Mouse (Mus musculus) embryonic facial prominence, embryonic 14.5 days (tissue): ENCODE data around the gene Tjap1. TPM values are rescaled to one million over a fixed set of nuclear protein-coding genes. Genes with fewer than 3 reads are reported as not detected.

Experiments used
- ATAC-seq: fragments of 200-750 bp; cut with Nextera tagmentation; 2 replicates; pipeline ENCODE4 v1.8.0; 2017; ENCODE audit warnings: low read depth, moderate number of reproducible peaks, moderate TSS enrichment
- DNase-seq: peaks from one replicate; pipeline ENCODE4 v3.0.0-alpha.2; 2015; ENCODE audit warnings: low spot score
- H3K27ac ChIP-seq: fragments of 300-500 bp; sonication (generic); replicated peaks from 2 replicates; pipeline ENCODE4 v1.5.1; 2014; ENCODE audit warnings: low read depth, mild to moderate bottlenecking, low read length, moderate library complexity
- H3K27me3 ChIP-seq: fragments of 300-500 bp; sonication (generic); replicated peaks from 2 replicates; pipeline ENCODE4 v1.6.1; 2014; ENCODE audit warnings: low read length; ENCODE audit not compliant: control insufficient read depth, insufficient read depth
- H3K36me3 ChIP-seq: fragments of 300-500 bp; sonication (generic); 2 replicates; pipeline ENCODE4 v1.6.1; 2014; ENCODE audit warnings: low read length, mixed read lengths; ENCODE audit not compliant: control insufficient read depth, insufficient read depth
- H3K4me1 ChIP-seq: fragments of 300-500 bp; sonication (generic); 2 replicates; pipeline ENCODE4 v1.6.1; 2014; ENCODE audit warnings: antibody characterized with exemption, low read length; ENCODE audit not compliant: control insufficient read depth, insufficient read depth
- H3K4me2 ChIP-seq: fragments of 300-500 bp; sonication (generic); 2 replicates; pipeline ENCODE4 v1.6.1; 2014; ENCODE audit warnings: low read depth, mild to moderate bottlenecking, low read length, moderate library complexity, mixed read lengths
- H3K4me3 ChIP-seq: fragments of 300-500 bp; sonication (generic); 2 replicates; pipeline ENCODE4 v1.5.1; 2014; ENCODE audit warnings: low read depth, mild to moderate bottlenecking, low read length
- H3K9ac ChIP-seq: fragments of 300-500 bp; sonication (generic); 2 replicates; pipeline ENCODE4 v1.6.1; 2014; ENCODE audit warnings: low read depth, mild to moderate bottlenecking, low read length, moderate library complexity, mixed read lengths
- H3K9me3 ChIP-seq: fragments of 300-500 bp; sonication (generic); 2 replicates; pipeline ENCODE4 v1.6.1; 2016; ENCODE audit warnings: low read length; ENCODE audit not compliant: control insufficient read depth
- WGBS: fragments of 180-500 bp; shearing (Covaris S2); extraction: QIAGEN DNeasy Blood & Tissue Kit; methylation state at CpG from one replicate; pipeline ENCODE4 v1.1.7; 2014; 5-methylcytosine and 5-hydroxymethylcytosine counted together
- polyA plus RNA-seq: library from polyadenylated mRNA; unstranded; fragments of >200 nt; fragmentation: Nextera tagmentation; extraction: Ambion mirVana; gene quantifications from 2 replicates; pipeline ENCODE4 v1.2.1, GENCODE M21; 2014

Tjap1 gene
- polyA plus RNA-seq, 1 experiment from 2014 or later = 57.3 TPM

DNA sequence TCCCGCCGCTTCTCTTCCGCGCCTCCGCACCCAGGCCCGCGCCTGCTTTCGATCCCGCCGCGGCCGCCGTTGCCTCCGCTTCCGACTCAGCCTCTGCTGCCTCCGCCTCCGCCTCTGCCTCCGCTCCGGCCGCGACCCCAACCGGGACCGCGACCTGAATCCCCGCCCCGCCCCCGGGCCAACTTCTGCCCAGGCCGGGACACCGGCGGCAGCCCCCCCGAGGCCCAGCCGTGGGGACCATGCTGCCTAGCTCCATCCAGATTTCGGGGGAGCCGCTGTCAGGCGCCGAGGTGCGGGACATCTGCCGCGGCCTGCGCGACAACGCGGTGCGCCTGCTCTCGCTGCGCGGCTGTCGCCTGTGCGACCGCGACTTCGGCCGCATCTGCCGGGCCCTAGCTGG lies 28.7 kb downstream of the Tjap1 start:
- ATAC-seq = peak; percentile 27
- H3K4me2 ChIP-seq = peak overlapping the region; percentile 100
- H3K9ac ChIP-seq = peak overlapping the region; percentile 67
- peak overlapping the region; percentile 71 for H3K4me3 ChIP-seq
- no peak overlapping the region for H3K27ac ChIP-seq
- WGBS = under 1% methylated on average over 16 of the region's 54 CpGs
- DNase-seq = no peak
- H3K36me3 ChIP-seq = peaks cover 65% of the 10 kb centered on the region
- peaks cover 3% of the 10 kb centered on the region for H3K4me1 ChIP-seq
- H3K9me3 ChIP-seq = no peaks in the 10 kb centered on the region
- H3K27me3 ChIP-seq = peaks cover 16% of the 10 kb centered on the region

DNA sequence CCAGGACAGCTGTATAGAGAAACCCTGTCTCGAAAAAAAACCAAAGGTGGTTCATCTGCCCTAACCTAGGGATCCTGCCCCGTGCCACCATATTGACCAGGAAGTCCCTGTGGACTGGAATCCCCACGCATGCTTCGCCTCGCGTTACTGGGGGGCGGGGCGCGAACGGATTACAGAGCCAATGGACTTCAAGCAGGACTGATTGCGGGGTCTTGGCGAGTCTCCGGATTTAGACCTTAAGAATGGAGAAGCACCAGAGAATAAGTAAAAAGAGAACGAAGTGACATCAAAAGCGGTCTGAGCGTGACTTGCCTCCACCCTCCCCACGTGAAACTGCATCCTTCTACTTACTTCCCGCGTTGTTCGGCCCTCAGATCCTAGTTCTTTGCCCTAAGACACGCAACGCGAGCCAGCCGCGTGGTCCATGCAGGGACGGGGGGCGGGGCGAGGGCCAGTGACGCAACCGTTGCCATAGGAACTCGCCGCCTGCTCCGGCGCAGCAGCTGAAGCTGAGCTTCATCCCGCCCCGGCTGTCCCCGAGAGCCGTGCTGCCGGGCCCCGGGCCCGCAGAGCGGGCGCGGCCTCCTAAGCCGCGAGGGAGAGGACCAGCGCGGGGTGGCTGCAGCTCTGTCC lies 29.3 kb downstream of the Tjap1 start, which contains the start of gene Lrrc73:
TSS of gene Lrrc73 (plus strand) at position 80 of the 633 bp plus-strand sequence.
- Histone ChIP-seq H3K9ac (peak within 1 kb of the TSS; percentile 67), H3K4me3 (peak within 1 kb of the TSS; percentile 71), H3K36me3 (peaks cover 61% of the 10 kb centered on the region), H3K4me1 (peaks cover 9% of the 10 kb centered on the region), H3K4me2 (peak within 1 kb of the TSS; percentile 100), H3K27me3 (peaks cover 16% of the 10 kb centered on the region), H3K27ac (no peak within 1 kb of the TSS), H3K9me3 (no peaks in the 10 kb centered on the region)
- DNase-seq (peak; percentile 94), ATAC-seq (peak; percentile 87)
- 3% methylated on average over 31 of the region's 48 CpGs for WGBS

GRCm38 (mm10) chr17:46252571-46253451 lies 30.0 kb downstream of the Tjap1 start:
- no peak overlapping the region for H3K27ac ChIP-seq
- peak overlapping the region; percentile 67 for H3K9ac ChIP-seq
- peak overlapping the region; percentile 100 for H3K4me2 ChIP-seq
- 59% methylated on average over 14 of the region's 14 CpGs for WGBS
- H3K4me1 ChIP-seq = peaks cover 9% of the 10 kb centered on the region
- H3K36me3 ChIP-seq = peaks cover 54% of the 10 kb centered on the region
- peak overlapping the region; percentile 71 for H3K4me3 ChIP-seq
- no peaks in the 10 kb centered on the region for H3K9me3 ChIP-seq
- peaks cover 16% of the 10 kb centered on the region for H3K27me3 ChIP-seq
- no peak for ATAC-seq
- peak; percentile 44 for DNase-seq

- no peak overlapping the region for H3K9ac ChIP-seq
- no peak for ATAC-seq
- H3K27me3 ChIP-seq = peaks cover 16% of the 10 kb centered on the region
- peaks cover 16% of the 10 kb centered on the region for H3K4me1 ChIP-seq
- no peak overlapping the region for H3K27ac ChIP-seq
- H3K4me2 ChIP-seq = no peak overlapping the region
- WGBS = 75% methylated on average over 7 of the region's 7 CpGs
- H3K36me3 ChIP-seq = peaks cover 43% of the 10 kb centered on the region
- no peak overlapping the region for H3K4me3 ChIP-seq
- no peak for DNase-seq
- H3K9me3 ChIP-seq = no peaks in the 10 kb centered on the region
Measured at GRCm38 (mm10) chr17:46251174-46251573, 31.7 kb downstream of the Tjap1 start.

DNA sequence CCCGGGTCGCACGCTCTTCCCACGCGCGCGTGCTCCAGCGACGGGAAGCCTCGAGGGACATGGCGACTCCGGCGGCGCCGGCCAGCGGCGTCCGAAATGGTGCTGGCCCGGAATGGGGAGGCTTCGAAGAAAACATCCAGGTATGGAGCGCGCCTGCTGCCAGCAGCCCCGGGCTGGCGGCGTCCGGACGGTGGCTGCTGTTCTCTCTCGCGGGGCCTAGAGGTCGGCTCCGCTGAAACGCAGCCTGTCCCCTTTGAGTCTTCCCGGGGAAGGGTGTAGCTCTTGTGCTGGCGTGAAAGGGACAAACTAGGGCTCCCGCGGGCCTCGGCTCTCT lies 34.7 kb downstream of the Tjap1 start:
- under 1% methylated on average over 32 of the region's 37 CpGs for WGBS
- peak overlapping the region; percentile 85 for H3K27ac ChIP-seq
- H3K9me3 ChIP-seq = no peaks in the 10 kb centered on the region
- peak overlapping the region; percentile 96 for H3K9ac ChIP-seq
- H3K27me3 ChIP-seq = no peaks in the 10 kb centered on the region
- DNase-seq (no peak), ATAC-seq (peak; percentile 31)
- peak overlapping the region; percentile 89 for H3K4me2 ChIP-seq
- H3K4me3 ChIP-seq = peak overlapping the region; percentile 98
- peaks cover 73% of the 10 kb centered on the region for H3K36me3 ChIP-seq
- H3K4me1 ChIP-seq = peaks cover 16% of the 10 kb centered on the region

DNA sequence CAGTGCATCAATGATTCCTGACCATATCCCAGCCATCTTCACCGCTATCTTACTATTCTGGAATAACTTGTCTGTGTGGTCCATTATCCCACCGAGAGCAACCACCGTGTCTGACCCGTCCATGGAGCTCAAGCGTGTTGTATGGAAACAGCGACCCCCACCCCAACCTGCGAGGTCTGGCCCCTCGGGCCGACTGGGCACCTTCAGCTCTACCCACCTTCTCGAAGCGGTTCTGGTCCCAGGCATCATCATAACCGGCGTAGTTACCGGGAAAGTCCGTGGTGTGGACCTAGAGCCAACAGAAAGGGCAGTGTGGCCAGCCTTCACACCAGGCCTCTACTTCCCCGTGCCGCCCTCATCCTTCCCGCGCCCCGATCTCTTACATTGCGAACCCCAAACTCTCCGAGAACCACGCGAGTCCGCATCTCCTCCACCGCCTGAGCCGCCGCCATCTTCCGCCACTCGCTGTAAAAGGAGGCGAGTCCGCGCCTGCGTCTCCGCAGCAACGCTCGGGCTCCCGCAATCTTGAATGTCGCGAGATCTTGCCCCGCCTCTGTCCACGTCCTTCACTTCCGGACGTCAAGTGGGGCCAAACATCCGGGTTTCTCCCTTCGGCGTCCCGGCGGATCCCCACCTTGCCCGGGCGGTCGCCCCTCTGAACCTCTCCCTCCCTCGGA lies 35.2 kb downstream of the Tjap1 start, which contains the start of the genes Polr1c and Yipf3:
TSS of gene Polr1c (minus strand) at position 543 of the 677 bp plus-strand sequence.
TSS of gene Yipf3 (plus strand) at position 569 of the 677 bp plus-strand sequence.
- peak within 1 kb of the TSS; percentile 96 for H3K9ac ChIP-seq
- H3K4me3 ChIP-seq = peak within 1 kb of the TSS; percentile 98
- H3K36me3 ChIP-seq = peaks cover 78% of the 10 kb centered on the region
- DNase-seq (peak; percentile 98), ATAC-seq (peak; percentile 93)
- H3K9me3 ChIP-seq = no peaks in the 10 kb centered on the region
- peaks cover 16% of the 10 kb centered on the region for H3K4me1 ChIP-seq
- peak within 1 kb of the TSS; percentile 85 for H3K27ac ChIP-seq
- H3K27me3 ChIP-seq = no peaks in the 10 kb centered on the region
- H3K4me2 ChIP-seq = peak within 1 kb of the TSS; percentile 89
- WGBS = 1% methylated on average over 53 of the region's 53 CpGs

GRCm38 (mm10) chr17:46244579-46244978 lies 38.2 kb downstream of the Tjap1 start:
- H3K9ac ChIP-seq = no peak overlapping the region
- 78% methylated on average over 10 of the region's 10 CpGs for WGBS
- peaks cover 16% of the 10 kb centered on the region for H3K4me1 ChIP-seq
- no peak overlapping the region for H3K4me3 ChIP-seq
- H3K9me3 ChIP-seq = no peaks in the 10 kb centered on the region
- ATAC-seq = no peak
- peaks cover 78% of the 10 kb centered on the region for H3K36me3 ChIP-seq
- H3K27me3 ChIP-seq = no peaks in the 10 kb centered on the region
- H3K27ac ChIP-seq = no peak overlapping the region
- H3K4me2 ChIP-seq = no peak overlapping the region
- DNase-seq = no peak

DNA sequence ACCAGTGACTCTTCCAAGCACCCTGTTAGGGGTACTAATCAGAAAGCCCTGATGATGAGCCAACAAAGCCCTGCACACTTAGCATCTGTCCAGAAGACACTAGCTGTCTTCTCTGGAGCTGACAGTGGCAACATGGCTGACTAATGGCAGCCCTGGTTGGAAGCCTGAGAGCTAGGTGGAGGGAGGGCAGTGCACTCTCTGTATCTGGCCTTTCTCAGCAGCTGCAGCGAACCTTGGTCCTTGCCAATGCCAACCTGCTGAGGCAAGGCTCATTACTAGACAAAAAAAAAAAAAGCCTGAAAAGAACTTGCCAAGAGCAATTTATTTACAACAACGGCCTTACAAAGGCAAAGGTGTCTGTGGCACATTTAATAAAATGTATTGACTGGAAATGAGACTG lies 39.2 kb downstream of the Tjap1 start:
- H3K4me2 ChIP-seq = no peak overlapping the region
- WGBS = 69% methylated on average over 2 of the region's 2 CpGs
- no peak overlapping the region for H3K4me3 ChIP-seq
- H3K4me1 ChIP-seq = peaks cover 8% of the 10 kb centered on the region
- H3K36me3 ChIP-seq = peaks cover 81% of the 10 kb centered on the region
- no peaks in the 10 kb centered on the region for H3K9me3 ChIP-seq
- no peak for DNase-seq
- H3K9ac ChIP-seq = no peak overlapping the region
- H3K27me3 ChIP-seq = no peaks in the 10 kb centered on the region
- no peak overlapping the region for H3K27ac ChIP-seq
- no peak for ATAC-seq
